Mouse (Mus musculus): ENCODE measurements at regions not wholly inside any gene's neighbourhood (a gene's known extent, or its start where the extent isn't known, plus 50 kb on each side); places are given as distances from the start of the nearest gene placed in this dataset.

GRCm38 (mm10) chr9:33858511-33858910 lies 627.2 kb upstream of the Kirrel3 start:
- TF ChIP-seq CHD2 (IDR thresholded peaks at IDR 0.05; ENCODE audit: low read length) (no peak), MAX (IDR thresholded peaks at IDR 0.05; ENCODE audit: low read length) (no peak), USF1 (IDR thresholded peaks at IDR 0.05; ENCODE audit: low read depth, low read length) (no peak)
